Mouse (Mus musculus) spleen, adult 2 months (tissue): ENCODE results near the gene Tmem106a.

Source experiments
- CTCF ChIP-seq: fragments of 200-500 bp; IDR thresholded peaks from 2 replicates; pipeline ENCODE4 v1.5.1; 2011; ENCODE audit warnings: mild to moderate bottlenecking, inconsistent platforms; ENCODE audit not compliant: insufficient read depth, insufficient read length, insufficient replicate concordance; ENCODE audit errors: extremely low read depth
- POLR2A ChIP-seq: fragments of 200-500 bp; IDR thresholded peaks from 2 replicates; pipeline ENCODE4 v1.6.1; 2011; ENCODE audit warnings: low read depth, low read length, inconsistent platforms

- TF ChIP-seq POLR2A (no peak; the same call in 1 of the 2 replicates), CTCF (no peak)
Observed at GRCm38 (mm10) chr11:101582054-101583035, at the start of gene Tmem106a.
